Mouse (Mus musculus) olfactory bulb, adult 2 months (tissue): Measurements from ENCODE around the gene Dnajc12.

Experiments used
- CTCF ChIP-seq: fragments of 200-500 bp; IDR thresholded peaks from 2 replicates; pipeline ENCODE4 v1.5.1; 2012; ENCODE audit warnings: low read depth, mild to moderate bottlenecking, low read length, moderate library complexity; ENCODE audit not compliant: insufficient read depth
- POLR2A ChIP-seq: fragments of 200-500 bp; IDR thresholded peaks from 2 replicates; pipeline ENCODE4 v1.6.1; 2012; ENCODE audit warnings: mild to moderate bottlenecking, low read depth, low read length, moderate library complexity; ENCODE audit not compliant: insufficient read depth

- no peak for TF ChIP-seq POLR2A
- no peak for TF ChIP-seq CTCF
Measured at GRCm38 (mm10) chr10:63415287-63415686, 33.0 kb downstream of the Dnajc12 start.
